Mouse (Mus musculus) CH12.LX (cell line): ENCODE measurements around the gene Kif22. TPM values are rescaled to one million over a fixed set of nuclear protein-coding genes. Genes with fewer than 3 reads are reported as not detected.

Experiments used
- DNase-seq: peaks from one replicate; pipeline ENCODE4 v3.0.0-alpha.2; 2013; ENCODE audit errors: extremely low read depth
- H3K27ac ChIP-seq: 2 replicates; pipeline ENCODE4 v1.5.1; 2012; ENCODE audit warnings: low read depth, mild to moderate bottlenecking, control low read depth, moderate library complexity; ENCODE audit not compliant: insufficient read depth
- H3K27me3 ChIP-seq: replicated peaks from 2 replicates; pipeline ENCODE3; 2012; ENCODE audit warnings: inconsistent platforms
- H3K36me3 ChIP-seq, 2 experiments: replicated peaks in 1 of 2; 2 replicates each; pipeline versions ENCODE3 to v1.6.1; 2012; ENCODE audit warnings: inconsistent platforms in 1 of 2, low read length in 1 of 2, mild to moderate bottlenecking in 1 of 2, mixed read lengths in 1 of 2, moderate library complexity in 1 of 2; ENCODE audit not compliant: control insufficient read depth in 1 of 2, insufficient read depth in 1 of 2
- H3K4me1 ChIP-seq, 2 experiments: 2 replicates each; pipeline ENCODE4 v1.6.1; 2012; ENCODE audit warnings: inconsistent platforms in 1 of 2, moderate library complexity in 1 of 2; ENCODE audit not compliant: insufficient read depth in 2 of 2, control insufficient read depth in 1 of 2
- H3K4me2 ChIP-seq: 2 replicates; pipeline ENCODE4 v1.6.1; 2012; ENCODE audit warnings: low read depth, mild to moderate bottlenecking, control low read depth; ENCODE audit not compliant: poor library complexity, insufficient read depth, severe bottlenecking
- H3K4me3 ChIP-seq, 3 experiments: fragments of 150-350 bp in 1 of 3; sonication (generic) in 1 of 3; replicated peaks in 1 of 3; 2 replicates each; pipeline versions ENCODE3 to v1.5.1; 2011 to 2012; ENCODE audit warnings: low read depth in 2 of 3, low read length in 2 of 3, mild to moderate bottlenecking in 2 of 3, moderate library complexity in 2 of 3, control low read depth in 1 of 3, improper control_type of control experiment in 1 of 3, inconsistent platforms in 1 of 3, mixed read lengths in 1 of 3; ENCODE audit not compliant: poor library complexity in 1 of 3
- H3K79me2 ChIP-seq: replicated peaks from 2 replicates; pipeline ENCODE4 v1.6.1; 2012; ENCODE audit warnings: mild to moderate bottlenecking, moderate library complexity; ENCODE audit not compliant: control insufficient read depth, poor library complexity, insufficient read depth, severe bottlenecking; ENCODE audit errors: extremely low read depth
- H3K9ac ChIP-seq: 2 replicates; pipeline ENCODE4 v1.6.1; 2012; ENCODE audit warnings: low read depth, mild to moderate bottlenecking, control low read depth, moderate library complexity; ENCODE audit not compliant: insufficient read depth
- H3K9me3 ChIP-seq: replicated peaks from 2 replicates; pipeline ENCODE3; 2012; ENCODE audit warnings: low read length, inconsistent platforms, mixed read lengths
- CHD1 ChIP-seq: IDR thresholded peaks from 2 replicates; pipeline ENCODE4 v1.6.1; 2012; ENCODE audit warnings: low read depth, low read length, improper control_type of control experiment, inconsistent platforms
- CTCF ChIP-seq, 2 experiments: IDR thresholded peaks in 1 of 2; conservative IDR thresholded peaks in 1 of 2; 2 replicates each; pipeline ENCODE4 v1.5.1; 2011 to 2012; ENCODE audit warnings: low read depth in 2 of 2, low read length in 2 of 2, improper control_type of control experiment in 1 of 2, inconsistent platforms in 1 of 2, mild to moderate bottlenecking in 1 of 2, moderate library complexity in 1 of 2
- E2F4 ChIP-seq: IDR thresholded peaks from 2 replicates; pipeline ENCODE4 v1.6.1; 2011; ENCODE audit warnings: low read depth, low read length, improper control_type of control experiment; ENCODE audit not compliant: insufficient replicate concordance
- ETS1 ChIP-seq: conservative IDR thresholded peaks from 2 replicates; pipeline ENCODE4 v1.6.1; 2012; ENCODE audit warnings: low read depth, mild to moderate bottlenecking, inconsistent platforms, low read length, improper control_type of control experiment, moderate library complexity
- IRF4 ChIP-seq: IDR thresholded peaks from 2 replicates; pipeline ENCODE4 v1.6.1; 2014; ENCODE audit warnings: low read depth, mild to moderate bottlenecking, inconsistent platforms, low read length, improper control_type of control experiment
- MAZ ChIP-seq: IDR thresholded peaks from 2 replicates; pipeline ENCODE4 v1.6.1; 2012; ENCODE audit warnings: low read depth, mild to moderate bottlenecking, inconsistent platforms, low read length, improper control_type of control experiment, moderate library complexity
- MYC ChIP-seq: IDR thresholded peaks from 2 replicates; pipeline ENCODE4 v1.6.1; 2011; ENCODE audit warnings: low read depth, mild to moderate bottlenecking, improper control_type of control experiment, low read length
- PAX5 ChIP-seq: IDR thresholded peaks from 2 replicates; pipeline ENCODE4 v1.6.1; 2012; ENCODE audit warnings: low read length, inconsistent platforms, mixed read lengths
- RAD21 ChIP-seq: IDR thresholded peaks from 2 replicates; pipeline ENCODE4 v1.6.1; 2011; ENCODE audit warnings: low read depth, mild to moderate bottlenecking, low read length, improper control_type of control experiment, moderate library complexity
- SMC3 ChIP-seq: IDR thresholded peaks from 2 replicates; pipeline ENCODE4 v1.6.1; 2011; ENCODE audit warnings: low read depth, low read length, improper control_type of control experiment
- TCF12 ChIP-seq: IDR thresholded peaks from 2 replicates; pipeline ENCODE4 v1.6.1; 2014; ENCODE audit warnings: low read depth, mild to moderate bottlenecking, inconsistent platforms, low read length, improper control_type of control experiment
- USF2 ChIP-seq: conservative IDR thresholded peaks from 2 replicates; pipeline ENCODE4 v1.6.1; 2011; ENCODE audit warnings: low read depth, low read length, improper control_type of control experiment
- ZKSCAN1 ChIP-seq: IDR thresholded peaks from 2 replicates; pipeline ENCODE4 v1.6.1; 2012; ENCODE audit warnings: low read depth, inconsistent platforms, low read length, improper control_type of control experiment, borderline replicate concordance
- ZMIZ1 ChIP-seq: IDR thresholded peaks from 2 replicates; pipeline ENCODE4 v1.6.1; 2012; ENCODE audit warnings: low read depth, mild to moderate bottlenecking, inconsistent platforms, low read length, improper control_type of control experiment
- dilution Hi-C: fragments of 300-500 bp; cut with MboI; formaldehyde crosslinking; loops from 2 replicates; pipeline ENCODE4 v1.14.3; 2020; ENCODE audit warnings: low sequenced_read_pairs; ENCODE audit not compliant: extremely low pct_unique_long_range_greater_than_20kb, extremely low pct_ligation_motif_present
- in situ Hi-C: fragments of 300-500 bp; cut with MboI; formaldehyde crosslinking; loops from 3 replicates; pipeline ENCODE4 v1.14.3; 2019; ENCODE audit warnings: low sequenced_read_pairs, low pct_ligation_motif_present, low pct_unique_long_range_greater_than_20kb, mixed read lengths
- polyA plus RNA-seq: library from polyadenylated mRNA; unstranded; fragments of >175 nt; gene quantifications from 2 replicates; pipeline ENCODE4 v1.2.1, GENCODE M21; 2012; ENCODE audit warnings: low read depth; ENCODE audit not compliant: insufficient read length
- total RNA-seq, 2 experiments: library from RNA; depleted of rRNA; stranded (reverse); fragments of 300-350 nt in 1 of 2; fragments of >200 nt in 1 of 2; gene quantifications; 2 replicates each; pipeline ENCODE4 v1.2.3; 2012 to 2014

Kif22 gene
- total and polyA plus RNA-seq, 3 experiments, result 54.2 to 86.2 (median 58.1) TPM

DNA sequence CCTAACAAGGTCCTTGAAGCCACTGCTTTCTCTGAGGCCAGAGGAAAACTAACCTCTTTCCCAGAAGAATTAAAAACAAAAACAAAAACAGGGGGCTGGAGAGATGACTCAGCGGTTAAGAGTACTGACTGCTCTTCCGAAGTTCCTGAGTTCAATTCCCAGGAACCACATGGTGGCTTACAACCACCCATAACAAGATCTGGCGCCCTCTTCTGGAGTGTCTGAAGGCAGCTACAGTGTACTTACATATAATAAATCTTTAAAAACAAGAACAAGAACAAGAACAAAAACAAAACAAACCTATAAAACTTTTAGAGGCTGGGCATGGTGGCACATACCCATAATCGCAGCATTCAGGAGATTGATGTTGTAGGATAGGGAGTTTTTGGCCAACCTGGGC is 45.8 kb downstream of the Kif22 start:
- dilution Hi-C loops (no loop called here), in situ Hi-C loops (loop anchor here (25.0 kb wide), 1 partner anchor 791 kb away; the partner anchor contains the start of genes Gm49388 and Setd1a)
- Histone ChIP-seq H3K9ac (no peak overlapping the region), H3K4me1 (0 out of 4 replicates have a peak, but pooled peaks cover 0 to 4% of the 10 kb centered on the region in 2 experiments), H3K4me3 (no peak overlapping the region), H3K27me3 (no peaks in the 10 kb centered on the region), H3K9me3 (peaks cover 9% of the 10 kb centered on the region), H3K36me3 (peaks cover 61 to 89% of the 10 kb centered on the region in 2 experiments), H3K79me2 (no peaks in the 10 kb centered on the region), H3K4me2 (no peak overlapping the region), H3K27ac (no peak overlapping the region)
- DNase-seq, result no peak
- TF ChIP-seq TCF12 (no peak), MAZ (no peak), ZKSCAN1 (no peak), RAD21 (peak; percentile 6), E2F4 (no peak), MYC (no peak), ZMIZ1 (no peak), CTCF (conservative IDR thresholded peaks at IDR 0.05 in 1 of 2, IDR thresholded peaks at IDR 0.05 in 1 of 2; ENCODE audit: low read depth in 2 of 2, low read length in 2 of 2) (peak in 1 of 2 experiments; percentile 46; a peak in 2 of 4 replicates), CHD1 (no peak), PAX5 (no peak), SMC3 (peak; percentile 30), IRF4 (no peak), USF2 (no peak)

DNA sequence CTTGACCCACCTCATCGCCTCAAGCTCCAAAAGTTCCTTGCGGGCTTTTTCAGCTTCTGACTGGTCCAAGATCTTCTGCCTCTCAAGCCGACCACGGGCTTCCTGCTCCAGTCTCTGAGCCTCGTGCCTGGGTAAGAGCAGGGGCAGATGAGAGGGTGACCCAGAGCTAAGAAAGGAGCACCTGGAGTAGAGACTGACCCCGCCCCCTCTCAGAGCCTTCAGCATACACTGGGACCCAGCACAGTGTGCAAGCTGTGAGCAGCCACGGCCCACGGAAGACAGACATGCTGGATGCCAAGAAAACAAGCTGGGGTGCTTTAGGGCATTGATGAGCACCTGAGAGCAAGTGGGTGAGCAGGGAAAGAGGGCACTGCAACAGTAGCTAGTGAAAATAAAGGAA is 53.5 kb downstream of the Kif22 start:
- H3K27ac ChIP-seq, result no peak overlapping the region
- dilution Hi-C loops, result no loop called here
- TF ChIP-seq PAX5, result no peak
- no peak for TF ChIP-seq ETS1
- no peak for TF ChIP-seq IRF4
- TF ChIP-seq RAD21, result no peak
- no peaks in the 10 kb centered on the region for H3K27me3 ChIP-seq
- no peaks in the 10 kb centered on the region for H3K79me2 ChIP-seq
- H3K4me2 ChIP-seq, result no peak overlapping the region
- no peak overlapping the region for H3K4me3 ChIP-seq
- no peaks in the 10 kb centered on the region for H3K9me3 ChIP-seq
- H3K36me3 ChIP-seq, result peaks cover 37 to 88% of the 10 kb centered on the region in 2 experiments
- no peak overlapping the region for H3K9ac ChIP-seq
- H3K4me1 ChIP-seq, result 0 out of 4 replicates have a peak, but pooled peaks cover 0 to 4% of the 10 kb centered on the region in 2 experiments
- no peak for DNase-seq
- in situ Hi-C loops, result loop anchor here (25.0 kb wide), 1 partner anchor 798 kb away; the partner anchor contains the start of genes Gm49388 and Setd1a
